Mouse (Mus musculus) forebrain, embryonic 16.5 days (tissue): ENCODE measurements around the gene Ccdc69. TPM values are rescaled to one million over a fixed set of nuclear protein-coding genes. Genes with fewer than 3 reads are reported as not detected.

Experiments used
- ATAC-seq: fragments of 200-750 bp; cut with Nextera tagmentation; 2 replicates; pipeline ENCODE4 v1.8.0; 2017; ENCODE audit warnings: mild to moderate bottlenecking, moderate library complexity
- H3K27ac ChIP-seq: fragments of 300-500 bp; sonication (generic); 2 replicates; pipeline ENCODE4 v1.5.1; 2014; ENCODE audit warnings: low read length, control low read depth
- H3K27me3 ChIP-seq: fragments of 300-500 bp; sonication (generic); replicated peaks from 2 replicates; pipeline ENCODE4 v1.6.1; 2014; ENCODE audit warnings: low read length; ENCODE audit not compliant: control insufficient read depth, insufficient read depth
- H3K36me3 ChIP-seq: fragments of 300-500 bp; sonication (generic); 2 replicates; pipeline ENCODE4 v1.6.1; 2014; ENCODE audit not compliant: control insufficient read depth, insufficient read depth
- H3K4me1 ChIP-seq: fragments of 300-500 bp; sonication (generic); replicated peaks from 2 replicates; pipeline ENCODE4 v1.6.1; 2014; ENCODE audit warnings: low read length; ENCODE audit not compliant: control insufficient read depth, insufficient read depth
- H3K4me2 ChIP-seq: fragments of 300-500 bp; sonication (generic); 2 replicates; pipeline ENCODE4 v1.6.1; 2014; ENCODE audit warnings: mild to moderate bottlenecking, low read length, control low read depth
- H3K4me3 ChIP-seq: fragments of 300-500 bp; sonication (generic); replicated peaks from 2 replicates; pipeline ENCODE4 v1.5.1; 2014; ENCODE audit warnings: mild to moderate bottlenecking, low read length, control low read depth
- H3K9ac ChIP-seq: fragments of 300-500 bp; sonication (generic); replicated peaks from 2 replicates; pipeline ENCODE4 v1.6.1; 2014; ENCODE audit warnings: low read depth, low read length, control low read depth
- H3K9me3 ChIP-seq: fragments of 300-500 bp; sonication (generic); 2 replicates; pipeline ENCODE4 v1.6.1; 2016; ENCODE audit warnings: low read length; ENCODE audit not compliant: control insufficient read depth
- WGBS: fragments of 180-500 bp; shearing (Covaris S2); extraction: QIAGEN DNeasy Blood & Tissue Kit; methylation state at CpG from one replicate; pipeline ENCODE4 v1.1.7; 2014; 5-methylcytosine and 5-hydroxymethylcytosine counted together
- polyA plus RNA-seq: library from polyadenylated mRNA; unstranded; fragments of >200 nt; fragmentation: Nextera tagmentation; extraction: Ambion mirVana; gene quantifications from 2 replicates; pipeline ENCODE4 v1.2.1, GENCODE M21; 2015

Gene Ccdc69
- polyA plus RNA-seq, 1 experiment from 2014 or later: 0.29 TPM

GRCm38 (mm10) chr11:55012551-55013521, 65.1 kb downstream of the Ccdc69 start:
- H3K9ac ChIP-seq: no peak overlapping the region
- H3K36me3 ChIP-seq: peaks cover 9% of the 10 kb centered on the region
- H3K27ac ChIP-seq: no peak overlapping the region
- 72% methylated on average over 5 of the region's 5 CpGs for WGBS
- no peak for ATAC-seq
- peaks cover 13% of the 10 kb centered on the region for H3K4me1 ChIP-seq
- no peaks in the 10 kb centered on the region for H3K9me3 ChIP-seq
- no peak overlapping the region for H3K4me2 ChIP-seq
- no peaks in the 10 kb centered on the region for H3K27me3 ChIP-seq
- no peak overlapping the region for H3K4me3 ChIP-seq

- Histone ChIP-seq H3K27ac (no peak overlapping the region), H3K9ac (no peak overlapping the region), H3K36me3 (peaks cover 9% of the 10 kb centered on the region), H3K4me3 (no peak overlapping the region), H3K27me3 (no peaks in the 10 kb centered on the region), H3K4me2 (no peak overlapping the region), H3K4me1 (peaks cover 13% of the 10 kb centered on the region), H3K9me3 (no peaks in the 10 kb centered on the region)
- ATAC-seq: no peak
- WGBS: 83% methylated on average over 3 of the region's 3 CpGs
These were observed 66.5 kb downstream of the Ccdc69 start for GRCm38 (mm10) chr11:55011440-55011839.

GRCm38 (mm10) chr11:55008230-55008629, 69.7 kb downstream of the Ccdc69 start:
- Histone ChIP-seq H3K4me2 (no peak overlapping the region), H3K9ac (no peak overlapping the region), H3K9me3 (no peaks in the 10 kb centered on the region), H3K27ac (no peak overlapping the region), H3K4me1 (no peaks in the 10 kb centered on the region), H3K27me3 (no peaks in the 10 kb centered on the region), H3K36me3 (peaks cover 9% of the 10 kb centered on the region), H3K4me3 (no peak overlapping the region)
- 85% methylated on average over 6 of the region's 6 CpGs for whole genome bisulfite sequencing
- no peak for ATAC-seq

GRCm38 (mm10) chr11:55005684-55006083, 72.2 kb downstream of the Ccdc69 start:
- Histone ChIP-seq H3K27ac (no peak overlapping the region), H3K9ac (no peak overlapping the region), H3K9me3 (no peaks in the 10 kb centered on the region; the same call in 1 of the 2 replicates), H3K27me3 (no peaks in the 10 kb centered on the region), H3K4me2 (no peak overlapping the region), H3K4me3 (no peak overlapping the region), H3K4me1 (no peaks in the 10 kb centered on the region), H3K36me3 (peaks cover 12% of the 10 kb centered on the region)
- WGBS: 81% methylated on average over 5 of the region's 5 CpGs
- no peak for ATAC-seq

- H3K9me3 ChIP-seq: no peaks in the 10 kb centered on the region; the same call in 1 of the 2 replicates
- no peak overlapping the region for H3K4me3 ChIP-seq
- H3K27ac ChIP-seq: no peak overlapping the region
- H3K27me3 ChIP-seq: no peaks in the 10 kb centered on the region
- H3K36me3 ChIP-seq: peaks cover 10% of the 10 kb centered on the region
- H3K4me2 ChIP-seq: no peak overlapping the region
- H3K4me1 ChIP-seq: no peaks in the 10 kb centered on the region
- 81% methylated on average over 7 of the region's 7 CpGs for WGBS
- no peak for ATAC-seq
- no peak overlapping the region for H3K9ac ChIP-seq
These were observed 72.9 kb downstream of the Ccdc69 start for GRCm38 (mm10) chr11:55004970-55005502.

Other genes with a start within 250 kb of the Ccdc69 start
- 14.2 and 17.6 TPM in 2 replicates for gene Lyrm7, start 217.2 kb downstream of the Ccdc69 start, polyA plus RNA-seq
- gene Hint1, start 211.7 kb downstream of the Ccdc69 start, polyA plus RNA-seq: 685 and 697 TPM in 2 replicates
- gene Gpx3, start 175.7 kb downstream of the Ccdc69 start, polyA plus RNA-seq: 17.4 and 18.0 TPM in 2 replicates
- 12.7 and 13.2 TPM in 2 replicates for gene Tnip1, start 115.2 kb downstream of the Ccdc69 start, polyA plus RNA-seq
- 40.9 and 53.0 TPM in 2 replicates for gene Anxa6, start 44.7 kb downstream of the Ccdc69 start, polyA plus RNA-seq
- 20.9 and 21.4 TPM in 2 replicates for gene Gm2a, start 20.0 kb upstream of the Ccdc69 start, polyA plus RNA-seq
- not detected in 2 replicates for gene Slc36a3, start 73.6 kb upstream of the Ccdc69 start, polyA plus RNA-seq
- 0.16 and 0.46 TPM in 2 replicates for gene Slc36a2, start 106.9 kb upstream of the Ccdc69 start, polyA plus RNA-seq
- 2.2 and 3.3 TPM in 2 replicates for gene Slc36a1, start 126.2 kb upstream of the Ccdc69 start, polyA plus RNA-seq